Mouse (Mus musculus): Measurements from ENCODE around the gene Mical3.

Mical3 gene

DNA sequence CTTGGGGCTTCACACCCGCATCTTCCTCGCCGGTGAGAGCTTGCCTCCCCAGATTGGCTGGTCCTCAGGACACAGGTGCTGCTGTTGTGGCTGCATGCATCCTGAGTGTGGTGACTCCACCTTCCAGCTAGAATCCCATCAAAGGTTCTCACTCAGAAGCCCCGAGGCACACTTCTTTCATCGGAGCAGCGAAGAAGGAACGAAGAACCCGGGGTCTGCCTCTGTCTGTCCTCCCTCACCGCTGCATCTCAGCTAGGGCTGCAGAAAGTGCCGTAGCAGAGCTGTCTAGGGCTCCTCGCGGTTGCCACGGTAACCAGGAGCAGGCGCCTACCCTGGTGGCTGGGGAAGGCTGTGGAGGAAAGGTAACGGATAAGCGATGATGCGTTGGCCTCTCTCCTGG is at the start of gene Mical3:
Gene Mical3 (minus strand): TSS at position 227 of the 400 bp plus-strand sequence.
- Histone ChIP-seq H3K27me3 (ENCODE audit: control insufficient read depth, insufficient read depth, low read length, poor library complexity, severe bottlenecking) (no peaks in the 10 kb centered on the region; the same call in 1 of the 2 replicates), H3K36me3 (ENCODE audit: control insufficient read depth, insufficient read depth, low read length, poor library complexity, severe bottlenecking) (no peaks in the 10 kb centered on the region)
- DNase-seq (ENCODE audit: low read depth, low spot score): peak; percentile 43

GRCm38 (mm10) chr6:121179846-121180245 is 49.0 kb upstream of the Mical3 start:
- no peaks in the 10 kb centered on the region for H3K27me3 ChIP-seq (ENCODE audit: control insufficient read depth, insufficient read depth, low read length, poor library complexity, severe bottlenecking)
- DNase-seq (ENCODE audit: low read depth, low spot score): no peak
- H3K36me3 ChIP-seq (ENCODE audit: control insufficient read depth, insufficient read depth, low read length, poor library complexity, severe bottlenecking): no peaks in the 10 kb centered on the region

DNA sequence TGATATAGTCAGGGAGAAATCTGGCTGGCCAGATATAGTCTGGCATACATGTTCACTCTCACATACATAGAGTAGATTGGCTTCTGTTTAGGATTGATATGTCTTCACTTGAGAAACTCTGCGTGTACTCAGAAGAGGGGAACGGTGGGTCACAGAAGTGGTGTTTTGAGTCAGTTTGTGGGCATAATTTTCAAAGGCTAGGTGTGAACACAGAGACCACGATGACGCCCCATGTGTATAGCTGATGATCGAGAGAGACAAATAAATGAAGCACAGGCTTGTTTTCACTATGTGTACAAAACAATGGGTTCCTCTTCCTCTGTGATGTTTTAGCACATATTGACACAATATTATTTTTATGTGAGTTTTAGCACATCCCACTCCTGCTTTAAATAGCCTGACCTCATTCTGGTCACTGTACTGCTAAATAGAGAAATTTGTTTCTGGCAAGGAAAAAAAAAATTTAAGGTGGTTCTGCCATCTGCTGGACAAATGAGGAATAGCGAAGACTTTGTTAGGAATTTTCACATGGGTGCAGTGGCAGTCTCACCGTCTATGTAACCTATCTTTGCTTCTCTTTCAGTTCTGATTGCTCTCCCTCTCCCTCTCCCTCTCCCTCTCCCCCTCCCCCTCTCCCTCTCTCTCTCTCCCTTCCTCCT is 48.0 kb upstream of the Mical3 start:
- Histone ChIP-seq H3K36me3 (ENCODE audit: control insufficient read depth, insufficient read depth, low read length, poor library complexity, severe bottlenecking) (no peaks in the 10 kb centered on the region), H3K27me3 (ENCODE audit: control insufficient read depth, insufficient read depth, low read length, poor library complexity, severe bottlenecking) (no peaks in the 10 kb centered on the region)
- peak; percentile 75 for DNase-seq (ENCODE audit: low read depth, low spot score)

DNA sequence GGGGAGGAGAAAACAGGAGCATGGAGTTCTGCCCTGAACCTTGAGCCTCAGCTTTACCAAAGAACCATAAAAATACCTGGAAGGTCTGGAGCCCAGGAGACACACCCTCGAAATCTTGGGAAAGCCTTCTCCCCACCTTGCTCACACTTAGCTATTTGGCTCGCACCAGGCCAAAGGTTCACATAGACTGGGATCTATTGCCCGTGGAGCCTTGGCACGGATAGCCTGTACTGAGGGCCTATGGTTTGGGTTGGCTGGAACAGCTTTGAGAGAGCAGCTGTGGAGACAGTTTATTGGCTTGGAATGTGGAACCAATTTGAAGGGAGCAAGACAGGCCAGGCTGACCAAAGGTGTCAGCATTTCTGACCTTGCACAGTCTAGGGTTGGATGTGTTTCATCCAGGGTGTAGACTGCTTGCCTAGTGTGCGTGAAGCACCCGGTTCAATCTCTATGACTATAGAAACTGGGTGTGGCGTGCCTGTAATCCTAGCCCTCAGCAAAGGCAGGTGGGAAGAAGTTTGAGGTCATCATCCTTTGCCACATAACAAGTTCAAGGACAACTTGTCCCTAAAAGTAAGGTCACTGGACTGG is 46.4 kb upstream of the Mical3 start:
- H3K36me3 ChIP-seq (ENCODE audit: control insufficient read depth, insufficient read depth, low read length, poor library complexity, severe bottlenecking): no peaks in the 10 kb centered on the region
- DNase-seq (ENCODE audit: low read depth, low spot score): no peak
- H3K27me3 ChIP-seq (ENCODE audit: control insufficient read depth, insufficient read depth, low read length, poor library complexity, severe bottlenecking): no peaks in the 10 kb centered on the region

- no peaks in the 10 kb centered on the region for H3K36me3 ChIP-seq (ENCODE audit: control insufficient read depth, insufficient read depth, low read length, poor library complexity, severe bottlenecking)
- no peaks in the 10 kb centered on the region for H3K27me3 ChIP-seq (ENCODE audit: control insufficient read depth, insufficient read depth, low read length, poor library complexity, severe bottlenecking)
These were observed 45.9 kb upstream of the Mical3 start for GRCm38 (mm10) chr6:121176731-121177098.

GRCm38 (mm10) chr6:121176011-121176730 is 45.4 kb upstream of the Mical3 start:
- H3K36me3 ChIP-seq (ENCODE audit: control insufficient read depth, insufficient read depth, low read length, poor library complexity, severe bottlenecking): no peaks in the 10 kb centered on the region
- no peak for DNase-seq (ENCODE audit: low read depth, low spot score)
- no peaks in the 10 kb centered on the region for H3K27me3 ChIP-seq (ENCODE audit: control insufficient read depth, insufficient read depth, low read length, poor library complexity, severe bottlenecking)

More at GRCm38 (mm10) chr6:121176731-121177098, 45.9 kb upstream of the Mical3 start:
- no peak for DNase-seq (ENCODE audit: low read depth, low spot score)

DNA sequence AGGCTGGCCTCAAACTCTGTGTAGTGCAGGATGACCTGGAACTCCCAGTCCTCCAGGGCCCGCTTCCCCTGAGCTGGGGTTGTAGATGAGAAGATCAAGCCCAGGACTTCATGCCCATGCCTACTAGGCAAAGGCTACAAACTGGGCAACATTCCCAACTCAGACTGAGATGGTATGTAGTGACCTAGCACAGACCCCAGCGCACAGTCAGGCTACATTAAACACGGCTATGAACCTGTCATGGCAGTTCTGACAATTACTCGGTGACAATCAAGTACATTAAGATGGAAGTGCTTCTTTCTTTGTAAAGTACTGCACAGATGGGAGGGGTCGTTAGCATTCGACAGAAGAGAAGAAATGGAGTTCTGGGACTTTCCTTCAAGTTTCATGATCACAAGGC is 44.0 kb upstream of the Mical3 start:
- DNase-seq (ENCODE audit: low read depth, low spot score): no peak
- Histone ChIP-seq H3K27me3 (ENCODE audit: control insufficient read depth, insufficient read depth, low read length, poor library complexity, severe bottlenecking) (no peaks in the 10 kb centered on the region), H3K36me3 (ENCODE audit: control insufficient read depth, insufficient read depth, low read length, poor library complexity, severe bottlenecking) (no peaks in the 10 kb centered on the region)

DNA sequence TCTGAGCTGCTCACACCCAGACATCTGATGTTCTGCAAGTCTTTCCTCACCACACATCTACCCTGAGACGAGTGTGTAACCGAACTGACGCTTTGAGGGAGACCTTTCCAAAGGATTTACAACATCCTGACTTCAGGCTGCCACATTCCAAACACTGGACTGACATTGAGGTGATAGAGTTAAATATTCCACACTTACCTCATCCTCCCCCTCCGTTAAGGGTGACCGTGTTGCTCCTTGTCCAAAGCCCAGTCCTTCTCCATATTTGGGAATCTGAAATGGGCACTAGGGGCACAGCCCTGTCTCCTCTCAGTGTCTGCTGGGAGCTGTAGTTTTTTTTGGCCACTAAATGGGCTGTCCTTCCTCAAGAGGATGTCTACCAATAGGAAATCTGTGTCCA is 42.7 kb upstream of the Mical3 start:
- Histone ChIP-seq H3K36me3 (ENCODE audit: control insufficient read depth, insufficient read depth, low read length, poor library complexity, severe bottlenecking) (no peaks in the 10 kb centered on the region), H3K27me3 (ENCODE audit: control insufficient read depth, insufficient read depth, low read length, poor library complexity, severe bottlenecking) (no peaks in the 10 kb centered on the region)
- DNase-seq (ENCODE audit: low read depth, low spot score): no peak

DNA sequence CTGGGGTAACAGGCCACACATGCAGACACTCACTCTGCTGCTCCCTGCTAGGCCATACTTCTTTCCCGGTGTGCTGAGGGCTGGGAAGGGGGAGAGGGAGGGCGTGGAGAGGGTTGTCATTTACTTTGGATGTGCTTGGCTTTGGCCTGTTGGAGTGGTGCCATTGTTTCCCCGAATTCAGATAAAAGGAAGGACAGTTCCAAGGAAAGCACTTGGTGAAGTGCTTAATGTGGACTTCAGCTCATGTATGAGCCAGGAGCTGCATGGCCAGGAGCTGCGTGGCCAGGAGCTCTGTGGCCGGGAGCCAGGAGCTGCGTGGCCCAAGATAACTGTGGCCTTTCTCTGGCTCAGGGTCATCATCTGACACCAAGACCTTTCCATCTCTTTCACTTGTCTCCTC is 40.3 kb upstream of the Mical3 start:
- no peaks in the 10 kb centered on the region; the same call in 1 of the 2 replicates for H3K27me3 ChIP-seq (ENCODE audit: control insufficient read depth, insufficient read depth, low read length, poor library complexity, severe bottlenecking)
- no peak for DNase-seq (ENCODE audit: low read depth, low spot score)
- H3K36me3 ChIP-seq (ENCODE audit: control insufficient read depth, insufficient read depth, low read length, poor library complexity, severe bottlenecking): no peaks in the 10 kb centered on the region

- no peaks in the 10 kb centered on the region for H3K36me3 ChIP-seq (ENCODE audit: control insufficient read depth, insufficient read depth, low read length, poor library complexity, severe bottlenecking)
- H3K27me3 ChIP-seq (ENCODE audit: control insufficient read depth, insufficient read depth, low read length, poor library complexity, severe bottlenecking): no peaks in the 10 kb centered on the region; the same call in 1 of the 2 replicates
- no peak for DNase-seq (ENCODE audit: low read depth, low spot score)
These were observed 36.7 kb upstream of the Mical3 start for GRCm38 (mm10) chr6:121167381-121167975.

DNA sequence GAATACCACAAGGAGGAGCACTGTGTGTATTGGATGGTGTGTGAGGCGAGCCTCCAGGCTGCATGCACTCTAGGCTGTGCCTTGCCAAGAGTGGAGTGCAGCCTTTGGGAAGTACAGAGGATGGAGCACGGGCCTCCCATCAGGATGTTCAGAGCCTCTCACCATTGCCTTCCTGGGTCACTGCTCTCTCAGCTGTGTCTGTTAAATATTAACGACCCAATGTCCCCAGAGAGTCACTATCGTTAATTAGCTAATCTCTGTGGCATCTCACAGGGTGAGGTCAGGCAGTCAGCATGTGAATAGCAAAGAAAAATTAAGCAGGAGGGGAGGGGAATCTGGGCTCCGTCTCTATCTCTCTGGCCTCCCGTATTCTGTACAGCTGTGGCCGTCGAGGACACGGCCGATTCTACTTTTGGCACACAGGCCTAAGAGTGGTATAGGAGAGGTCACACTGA is 35.3 kb upstream of the Mical3 start:
- DNase-seq (ENCODE audit: low read depth, low spot score): no peak
- H3K27me3 ChIP-seq (ENCODE audit: control insufficient read depth, insufficient read depth, low read length, poor library complexity, severe bottlenecking): no peaks in the 10 kb centered on the region; the same call in 1 of the 2 replicates
- no peaks in the 10 kb centered on the region for H3K36me3 ChIP-seq (ENCODE audit: control insufficient read depth, insufficient read depth, low read length, poor library complexity, severe bottlenecking)

- no peaks in the 10 kb centered on the region for H3K36me3 ChIP-seq (ENCODE audit: control insufficient read depth, insufficient read depth, low read length, poor library complexity, severe bottlenecking)
- no peaks in the 10 kb centered on the region for H3K27me3 ChIP-seq (ENCODE audit: control insufficient read depth, insufficient read depth, low read length, poor library complexity, severe bottlenecking)
- no peak for DNase-seq (ENCODE audit: low read depth, low spot score)
These were observed 31.8 kb upstream of the Mical3 start for GRCm38 (mm10) chr6:121162616-121163015.

- DNase-seq (ENCODE audit: low read depth, low spot score): no peak
- no peaks in the 10 kb centered on the region for H3K36me3 ChIP-seq (ENCODE audit: control insufficient read depth, insufficient read depth, low read length, poor library complexity, severe bottlenecking)
- no peaks in the 10 kb centered on the region for H3K27me3 ChIP-seq (ENCODE audit: control insufficient read depth, insufficient read depth, low read length, poor library complexity, severe bottlenecking)
These were observed 29.3 kb upstream of the Mical3 start for GRCm38 (mm10) chr6:121160126-121160525.

DNA sequence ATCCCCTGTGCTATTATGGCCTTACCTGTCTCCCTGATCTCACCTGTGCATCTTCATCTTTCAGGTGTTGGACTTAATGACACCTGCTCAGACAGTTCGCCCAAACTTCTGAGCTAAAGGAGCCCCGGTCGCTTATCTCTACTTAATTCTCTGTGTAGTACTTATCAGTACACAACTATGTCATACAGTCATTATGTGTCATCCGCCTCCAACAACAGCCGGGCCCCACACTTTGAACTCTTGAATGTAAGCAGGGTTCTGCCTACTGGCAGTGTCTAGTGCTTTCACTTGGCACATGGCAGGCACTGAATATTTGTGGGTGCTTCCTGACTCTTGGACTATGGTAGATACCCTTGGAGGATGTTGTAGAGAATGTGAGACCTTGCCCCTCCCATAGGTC is 28.8 kb upstream of the Mical3 start:
- DNase-seq (ENCODE audit: low read depth, low spot score): no peak
- Histone ChIP-seq H3K27me3 (ENCODE audit: control insufficient read depth, insufficient read depth, low read length, poor library complexity, severe bottlenecking) (no peaks in the 10 kb centered on the region), H3K36me3 (ENCODE audit: control insufficient read depth, insufficient read depth, low read length, poor library complexity, severe bottlenecking) (no peaks in the 10 kb centered on the region)

DNA sequence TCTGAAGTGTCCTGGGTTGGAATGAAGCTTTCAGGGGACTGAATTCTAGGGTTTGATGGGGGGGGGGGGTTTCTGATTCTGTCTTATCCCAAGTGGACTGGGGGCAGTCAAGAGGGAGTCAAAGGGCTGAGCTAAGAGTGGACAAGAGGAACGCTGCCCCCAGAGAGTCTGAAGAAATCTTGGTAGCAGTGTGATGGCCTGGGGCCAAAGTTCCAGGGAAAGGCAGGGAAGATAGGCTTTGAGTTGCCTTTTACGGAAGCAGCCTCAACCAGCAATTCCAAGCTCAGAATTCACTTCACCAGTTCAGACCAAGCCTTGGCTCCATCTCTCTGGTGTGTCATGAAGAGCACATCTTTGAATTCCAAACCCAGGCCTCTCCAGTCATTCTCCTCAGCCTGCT is 25.2 kb upstream of the Mical3 start:
- no peak for DNase-seq (ENCODE audit: low read depth, low spot score)
- Histone ChIP-seq H3K36me3 (ENCODE audit: control insufficient read depth, insufficient read depth, low read length, poor library complexity, severe bottlenecking) (no peaks in the 10 kb centered on the region), H3K27me3 (ENCODE audit: control insufficient read depth, insufficient read depth, low read length, poor library complexity, severe bottlenecking) (no peaks in the 10 kb centered on the region)

All from splenic B cell, adult 2 months (primary cell).